Mouse (Mus musculus): ENCODE results near the gene Phlpp1.

Phlpp1 gene

GRCm38 (mm10) chr1:106164111-106164510, 7.4 kb upstream of the Phlpp1 start:
- peak; percentile 58 for DNase-seq (ENCODE audit: low read depth, low spot score)

GRCm38 (mm10) chr1:106168001-106168400, 3.6 kb upstream of the Phlpp1 start:
- DNase-seq (ENCODE audit: low read depth, low spot score): no peak

- DNase-seq (ENCODE audit: low read depth, low spot score): peak; percentile 19
Observed at GRCm38 (mm10) chr1:106168801-106169200, 2.8 kb upstream of the Phlpp1 start.

GRCm38 (mm10) chr1:106169741-106170265, 1.7 kb upstream of the Phlpp1 start:
- DNase-seq (ENCODE audit: low read depth, low spot score): no peak

- DNase-seq (ENCODE audit: low read depth, low spot score): peak; percentile 53
Observed at GRCm38 (mm10) chr1:106172301-106172930, 864 bp downstream of the Phlpp1 start.

GRCm38 (mm10) chr1:106172931-106173371, 1.4 kb downstream of the Phlpp1 start:
- DNase-seq (ENCODE audit: low read depth, low spot score): no peak

GRCm38 (mm10) chr1:106173621-106174156, 2.1 kb downstream of the Phlpp1 start:
- DNase-seq (ENCODE audit: low read depth, low spot score): no peak

- DNase-seq (ENCODE audit: low read depth, low spot score): no peak
Observed at GRCm38 (mm10) chr1:106174598-106174997, 3.0 kb downstream of the Phlpp1 start.

- DNase-seq (ENCODE audit: low read depth, low spot score): no peak
Observed at GRCm38 (mm10) chr1:106175360-106175759, 3.8 kb downstream of the Phlpp1 start.

- DNase-seq (ENCODE audit: low read depth, low spot score): peak; percentile 14
Observed at GRCm38 (mm10) chr1:106176791-106177190, 5.2 kb downstream of the Phlpp1 start.

GRCm38 (mm10) chr1:106177868-106178790, 6.6 kb downstream of the Phlpp1 start:
- DNase-seq (ENCODE audit: low read depth, low spot score): no peak

- DNase-seq (ENCODE audit: low read depth, low spot score): no peak
Observed at GRCm38 (mm10) chr1:106183701-106184100, 12.1 kb downstream of the Phlpp1 start.

- DNase-seq (ENCODE audit: low read depth, low spot score): no peak
Observed at GRCm38 (mm10) chr1:106184780-106185460, 13.4 kb downstream of the Phlpp1 start.

GRCm38 (mm10) chr1:106185461-106185924, 13.9 kb downstream of the Phlpp1 start:
- DNase-seq (ENCODE audit: low read depth, low spot score): no peak

GRCm38 (mm10) chr1:106186062-106186461, 14.5 kb downstream of the Phlpp1 start:
- no peak for DNase-seq (ENCODE audit: low read depth, low spot score)

GRCm38 (mm10) chr1:106187480-106187879, 15.9 kb downstream of the Phlpp1 start:
- no peak for DNase-seq (ENCODE audit: low read depth, low spot score)

GRCm38 (mm10) chr1:106188756-106189155, 17.2 kb downstream of the Phlpp1 start:
- no peak for DNase-seq (ENCODE audit: low read depth, low spot score)

GRCm38 (mm10) chr1:106189311-106189710, 17.8 kb downstream of the Phlpp1 start:
- DNase-seq (ENCODE audit: low read depth, low spot score): no peak

- DNase-seq (ENCODE audit: low read depth, low spot score): peak; percentile 31
Observed at GRCm38 (mm10) chr1:106190695-106191094, 19.1 kb downstream of the Phlpp1 start.

- DNase-seq (ENCODE audit: low read depth, low spot score): no peak
Observed at GRCm38 (mm10) chr1:106191885-106192284, 20.3 kb downstream of the Phlpp1 start.

- DNase-seq (ENCODE audit: low read depth, low spot score): no peak
Observed at GRCm38 (mm10) chr1:106192864-106193470, 21.4 kb downstream of the Phlpp1 start.
